Mouse (Mus musculus): ENCODE results near the gene Olfr1026. TPM values are rescaled to one million over a fixed set of nuclear protein-coding genes. Genes with fewer than 3 reads are reported as not detected.

Olfr1026 gene
- not detected in 2 replicates for polyA plus RNA-seq (2015; fragmentation: Nextera tagmentation; extraction: Ambion mirVana)

DNA sequence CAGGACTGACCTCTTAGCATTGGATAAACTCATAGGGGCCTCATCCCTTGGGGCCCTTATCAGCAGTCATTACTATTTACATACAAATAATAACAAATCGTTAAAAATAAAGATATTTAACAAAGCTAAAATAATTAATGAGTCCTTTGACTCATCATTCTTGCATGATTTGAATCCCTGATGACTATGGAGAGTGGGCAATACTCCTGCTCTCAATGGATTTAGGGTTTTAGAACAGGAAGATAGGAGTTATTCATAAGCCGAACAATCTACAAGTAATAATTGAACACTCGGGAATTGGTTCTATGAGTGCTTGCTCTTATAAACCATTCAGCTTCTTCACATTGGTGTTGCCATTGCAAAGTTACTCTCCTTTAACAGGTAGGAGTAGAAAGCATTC lies at the start of gene Olfr1026:
TSS of gene Olfr1026 (plus strand) at position 301 of the 400 bp plus-strand sequence.
- Histone ChIP-seq H3K4me2 (no peak within 1 kb of the TSS), H3K4me1 (no peaks in the 10 kb centered on the region), H3K9me3 (no peaks in the 10 kb centered on the region), H3K27ac (no peak within 1 kb of the TSS), H3K9ac (no peak within 1 kb of the TSS), H3K27me3 (no peaks in the 10 kb centered on the region), H3K4me3 (no peak within 1 kb of the TSS), H3K36me3 (no peaks in the 10 kb centered on the region)
- 88% methylated on average over 3 of the region's 3 CpGs for WGBS
- ATAC-seq (ENCODE audit: insufficient number of reproducible peaks, insufficient read depth, low FRiP score, low TSS enrichment, low read depth) = no peak

DNA sequence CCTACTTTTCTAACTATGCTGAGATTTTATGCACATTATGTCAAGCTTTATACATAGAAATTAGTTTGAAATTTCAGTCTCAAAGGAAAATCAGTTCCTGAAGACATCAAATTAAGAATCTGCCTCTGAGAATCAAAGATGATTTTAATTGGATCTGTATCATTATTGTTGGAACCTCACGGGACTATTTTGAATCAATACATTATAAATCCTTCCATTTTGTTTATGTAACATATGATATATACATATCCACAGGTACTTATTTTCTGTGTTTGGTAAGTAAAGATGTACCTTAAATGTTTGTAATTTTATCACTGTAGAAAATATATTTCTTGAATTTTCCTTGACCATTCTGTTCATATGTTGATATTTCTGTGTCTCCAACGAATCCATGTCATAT lies 36.0 kb upstream of the Olfr1026 start, which contains the start of gene Olfr1023:
TSS of gene Olfr1023 (plus strand) at position 301 of the 400 bp plus-strand sequence.
- H3K36me3 ChIP-seq = no peaks in the 10 kb centered on the region
- H3K4me3 ChIP-seq = no peak within 1 kb of the TSS
- H3K4me2 ChIP-seq = no peak within 1 kb of the TSS
- H3K4me1 ChIP-seq = no peaks in the 10 kb centered on the region
- H3K27ac ChIP-seq = no peak within 1 kb of the TSS
- no peak for ATAC-seq (ENCODE audit: insufficient number of reproducible peaks, insufficient read depth, low FRiP score, low TSS enrichment, low read depth)
- H3K27me3 ChIP-seq = no peaks in the 10 kb centered on the region
- 72% methylated on average over 2 of the region's 2 CpGs for WGBS
- no peaks in the 10 kb centered on the region for H3K9me3 ChIP-seq
- no peak within 1 kb of the TSS for H3K9ac ChIP-seq

DNA sequence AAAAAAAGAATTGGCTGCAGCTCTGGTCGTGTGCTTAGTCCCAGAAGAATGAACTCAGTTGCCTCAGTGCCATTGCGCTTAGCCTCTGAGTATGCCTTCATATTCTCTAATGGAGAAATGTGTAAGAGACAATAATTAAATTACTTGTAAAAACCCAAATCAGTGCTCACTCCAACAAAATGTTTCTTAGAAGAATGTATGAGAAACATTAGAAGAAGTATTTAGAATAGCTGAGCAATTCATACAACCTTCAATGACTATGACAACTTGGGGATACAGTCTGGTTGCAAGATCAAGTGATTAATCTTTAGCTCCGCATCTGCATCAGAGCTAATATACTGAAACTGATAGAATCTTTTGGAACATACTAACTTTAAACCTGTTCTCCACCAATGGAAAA lies 16.4 kb upstream of the Olfr1026 start, which contains the start of gene Olfr1024:
TSS of gene Olfr1024 (minus strand) at position 101 of the 400 bp plus-strand sequence.
- peaks cover 5% of the 10 kb centered on the region; the same call in 1 of the 2 replicates for H3K9me3 ChIP-seq
- H3K27me3 ChIP-seq = no peaks in the 10 kb centered on the region
- no peak within 1 kb of the TSS for H3K27ac ChIP-seq
- H3K36me3 ChIP-seq = no peaks in the 10 kb centered on the region
- 84% methylated on average over 3 of the region's 3 CpGs for WGBS
- H3K4me1 ChIP-seq = no peaks in the 10 kb centered on the region
- no peak for ATAC-seq (ENCODE audit: insufficient number of reproducible peaks, insufficient read depth, low FRiP score, low TSS enrichment, low read depth)
- no peak within 1 kb of the TSS for H3K4me2 ChIP-seq
- no peak within 1 kb of the TSS for H3K4me3 ChIP-seq
- H3K9ac ChIP-seq = no peak within 1 kb of the TSS

DNA sequence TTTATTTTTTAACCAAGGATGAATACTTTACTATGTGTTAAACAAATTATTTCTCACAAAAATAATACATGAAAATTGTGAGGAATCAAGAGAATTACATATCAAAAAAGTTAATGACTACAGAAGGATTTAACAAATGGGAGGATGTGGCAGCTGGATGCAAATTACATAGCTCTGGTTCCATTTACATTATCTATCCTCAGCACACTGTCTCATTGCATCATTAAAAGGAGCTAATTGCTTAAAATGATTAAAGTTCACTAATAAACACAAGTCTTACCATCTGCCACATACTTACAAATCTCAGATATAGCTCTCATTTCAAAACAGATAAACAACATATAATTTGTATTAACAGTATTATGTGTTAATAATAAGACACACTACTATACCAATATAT lies 8.2 kb upstream of the Olfr1026 start:
- Histone ChIP-seq H3K9me3 (no peaks in the 10 kb centered on the region), H3K4me3 (no peak overlapping the region), H3K27me3 (no peaks in the 10 kb centered on the region), H3K4me2 (no peak overlapping the region), H3K36me3 (no peaks in the 10 kb centered on the region), H3K9ac (no peak overlapping the region), H3K27ac (no peak overlapping the region), H3K4me1 (no peaks in the 10 kb centered on the region)
- ATAC-seq (ENCODE audit: insufficient number of reproducible peaks, insufficient read depth, low FRiP score, low TSS enrichment, low read depth) = no peak

DNA sequence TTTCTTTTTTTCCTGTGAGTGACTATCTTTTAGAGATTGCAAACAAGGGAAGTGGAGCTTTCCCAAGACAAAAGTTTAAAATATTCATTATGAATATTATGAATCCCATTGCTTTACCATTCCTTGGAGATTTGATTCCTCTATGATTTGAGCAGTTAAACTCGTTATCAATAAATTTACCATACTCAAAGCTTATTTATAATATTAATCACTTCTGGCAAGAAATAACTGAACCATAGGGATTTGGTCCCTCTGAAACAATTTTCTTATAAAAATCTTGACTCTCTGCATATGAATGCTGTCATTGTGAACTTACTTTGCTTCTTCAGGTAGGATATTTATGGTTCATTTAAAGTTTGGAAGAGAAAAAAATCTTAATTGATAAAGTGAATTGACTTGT lies 6.5 kb upstream of the Olfr1026 start, which contains the start of gene Olfr1025-ps1:
TSS of gene Olfr1025-ps1 (plus strand) at position 301 of the 400 bp plus-strand sequence.
- Histone ChIP-seq H3K27ac (no peak within 1 kb of the TSS), H3K36me3 (no peaks in the 10 kb centered on the region), H3K9ac (no peak within 1 kb of the TSS), H3K4me3 (no peak within 1 kb of the TSS), H3K27me3 (no peaks in the 10 kb centered on the region), H3K4me1 (no peaks in the 10 kb centered on the region), H3K4me2 (no peak within 1 kb of the TSS), H3K9me3 (no peaks in the 10 kb centered on the region)
- ATAC-seq (ENCODE audit: insufficient number of reproducible peaks, insufficient read depth, low FRiP score, low TSS enrichment, low read depth) = no peak
- WGBS = 56% methylated on average over 1 of the region's 1 CpGs

DNA sequence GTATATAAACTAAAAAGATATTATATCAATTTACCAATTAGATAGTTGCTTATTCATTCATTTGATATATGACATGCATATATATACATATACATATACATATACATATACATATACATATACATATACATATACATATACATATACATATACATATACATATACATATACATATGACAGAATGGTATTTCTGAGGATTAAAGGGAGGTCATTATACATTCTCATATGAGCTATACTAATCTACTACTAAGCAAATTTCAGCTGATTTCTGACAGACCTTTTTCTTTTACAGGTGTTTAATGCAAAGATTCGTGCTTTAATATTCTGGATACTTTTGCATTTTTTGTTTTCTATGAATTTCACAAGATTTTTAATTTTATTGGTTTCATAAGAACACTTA lies 28.8 kb downstream of the Olfr1026 start, which contains the start of gene Olfr1028:
TSS of gene Olfr1028 (plus strand) at position 301 of the 400 bp plus-strand sequence.
- Histone ChIP-seq H3K4me3 (no peak within 1 kb of the TSS), H3K9ac (no peak within 1 kb of the TSS), H3K27ac (no peak within 1 kb of the TSS), H3K4me1 (no peaks in the 10 kb centered on the region), H3K9me3 (no peaks in the 10 kb centered on the region), H3K4me2 (no peak within 1 kb of the TSS), H3K27me3 (no peaks in the 10 kb centered on the region), H3K36me3 (no peaks in the 10 kb centered on the region)
- no peak for ATAC-seq (ENCODE audit: insufficient number of reproducible peaks, insufficient read depth, low FRiP score, low TSS enrichment, low read depth)
- WGBS = 82% methylated on average over 1 of the region's 1 CpGs

DNA sequence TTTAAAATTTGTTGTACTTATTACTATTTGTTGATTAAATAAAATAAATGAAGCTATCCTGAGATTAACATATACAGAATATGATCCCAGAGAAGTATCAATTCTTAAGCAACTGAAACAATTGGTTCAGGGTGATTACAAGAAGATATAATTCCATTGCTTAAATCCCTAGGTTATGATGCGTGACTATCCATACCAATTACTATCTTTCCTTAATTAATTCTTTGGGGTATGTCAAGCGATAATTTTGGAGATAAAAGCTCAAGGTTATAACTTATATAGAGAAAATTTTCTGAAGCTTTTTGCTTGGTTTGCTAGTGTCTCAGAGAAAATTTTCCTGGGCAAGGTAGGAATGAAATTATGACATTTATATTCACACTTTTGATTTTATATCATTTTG lies 52.2 kb downstream of the Olfr1026 start, which contains the start of gene Olfr1029:
TSS of gene Olfr1029 (plus strand) at position 301 of the 400 bp plus-strand sequence.
- Histone ChIP-seq H3K27me3 (no peaks in the 10 kb centered on the region), H3K9me3 (no peaks in the 10 kb centered on the region), H3K9ac (no peak within 1 kb of the TSS), H3K36me3 (no peaks in the 10 kb centered on the region), H3K4me2 (no peak within 1 kb of the TSS), H3K4me3 (no peak within 1 kb of the TSS), H3K4me1 (no peaks in the 10 kb centered on the region), H3K27ac (no peak within 1 kb of the TSS)
- WGBS = 89% methylated on average over 2 of the region's 2 CpGs
- no peak for ATAC-seq (ENCODE audit: insufficient number of reproducible peaks, insufficient read depth, low FRiP score, low TSS enrichment, low read depth)

Other genes with a start within 250 kb of the Olfr1026 start
- gene Olfr1006, start 242.8 kb upstream of the Olfr1026 start, polyA plus RNA-seq (2015; fragmentation: Nextera tagmentation; extraction: Ambion mirVana) = not detected in 2 replicates
- not detected in 2 replicates for gene Olfr1008, start 232.1 kb upstream of the Olfr1026 start, polyA plus RNA-seq (2015; fragmentation: Nextera tagmentation; extraction: Ambion mirVana)
- not detected in 2 replicates for gene Olfr1009, start 206.1 kb upstream of the Olfr1026 start, polyA plus RNA-seq (2015; fragmentation: Nextera tagmentation; extraction: Ambion mirVana)
- not detected in 2 replicates for gene Olfr1012, start 158.8 kb upstream of the Olfr1026 start, polyA plus RNA-seq (2015; fragmentation: Nextera tagmentation; extraction: Ambion mirVana)
- not detected in 2 replicates for gene Olfr1013, start 154.5 kb upstream of the Olfr1026 start, polyA plus RNA-seq (2015; fragmentation: Nextera tagmentation; extraction: Ambion mirVana)
- gene Olfr1014, start 148.8 kb upstream of the Olfr1026 start, polyA plus RNA-seq (2015; fragmentation: Nextera tagmentation; extraction: Ambion mirVana) = not detected in 2 replicates
- not detected in 2 replicates for gene Olfr1015, start 139.5 kb upstream of the Olfr1026 start, polyA plus RNA-seq (2015; fragmentation: Nextera tagmentation; extraction: Ambion mirVana)
- not detected in 2 replicates for gene Olfr1016, start 119.0 kb upstream of the Olfr1026 start, polyA plus RNA-seq (2015; fragmentation: Nextera tagmentation; extraction: Ambion mirVana)
- gene Olfr1018, start 103.1 kb upstream of the Olfr1026 start, polyA plus RNA-seq (2015; fragmentation: Nextera tagmentation; extraction: Ambion mirVana) = not detected in 2 replicates
- not detected in 2 replicates for gene Olfr1019, start 76.1 kb upstream of the Olfr1026 start, polyA plus RNA-seq (2015; fragmentation: Nextera tagmentation; extraction: Ambion mirVana)
- not detected in 2 replicates for gene Olfr1020, start 74.5 kb upstream of the Olfr1026 start, polyA plus RNA-seq (2015; fragmentation: Nextera tagmentation; extraction: Ambion mirVana)
- gene Olfr1022, start 53.0 kb upstream of the Olfr1026 start, polyA plus RNA-seq (2015; fragmentation: Nextera tagmentation; extraction: Ambion mirVana) = not detected in 2 replicates
- not detected in 2 replicates for gene Olfr1023, start 35.9 kb upstream of the Olfr1026 start, polyA plus RNA-seq (2015; fragmentation: Nextera tagmentation; extraction: Ambion mirVana)
- gene Olfr1024, start 16.5 kb upstream of the Olfr1026 start, polyA plus RNA-seq (2015; fragmentation: Nextera tagmentation; extraction: Ambion mirVana) = not detected in 2 replicates
- 0.22 TPM in 1 of 2 replicates, not detected in the other for gene Olfr1025-ps1, start 6.4 kb upstream of the Olfr1026 start, polyA plus RNA-seq (2015; fragmentation: Nextera tagmentation; extraction: Ambion mirVana)
- gene Olfr1028, start 28.9 kb downstream of the Olfr1026 start, polyA plus RNA-seq (2015; fragmentation: Nextera tagmentation; extraction: Ambion mirVana) = not detected in 2 replicates
- not detected in 2 replicates for gene Olfr1029, start 52.3 kb downstream of the Olfr1026 start, polyA plus RNA-seq (2015; fragmentation: Nextera tagmentation; extraction: Ambion mirVana)
- gene Olfr1030, start 57.7 kb downstream of the Olfr1026 start, polyA plus RNA-seq (2015; fragmentation: Nextera tagmentation; extraction: Ambion mirVana) = not detected in 2 replicates
- not detected in 2 replicates for gene Olfr1031, start 68.7 kb downstream of the Olfr1026 start, polyA plus RNA-seq (2015; fragmentation: Nextera tagmentation; extraction: Ambion mirVana)
- not detected in 2 replicates for gene Olfr1032, start 84.0 kb downstream of the Olfr1026 start, polyA plus RNA-seq (2015; fragmentation: Nextera tagmentation; extraction: Ambion mirVana)
- gene Olfr1033, start 99.1 kb downstream of the Olfr1026 start, polyA plus RNA-seq (2015; fragmentation: Nextera tagmentation; extraction: Ambion mirVana) = 0.41 and 0.43 TPM in 2 replicates
- not detected in 2 replicates for gene Olfr1034, start 124.3 kb downstream of the Olfr1026 start, polyA plus RNA-seq (2015; fragmentation: Nextera tagmentation; extraction: Ambion mirVana)
- 0.06 TPM in 1 of 2 replicates, not detected in the other for gene Olfr1036, start 152.4 kb downstream of the Olfr1026 start, polyA plus RNA-seq (2015; fragmentation: Nextera tagmentation; extraction: Ambion mirVana)
- not detected in 2 replicates for gene Olfr1037, start 165.8 kb downstream of the Olfr1026 start, polyA plus RNA-seq (2015; fragmentation: Nextera tagmentation; extraction: Ambion mirVana)
- gene Olfr1039, start 214.4 kb downstream of the Olfr1026 start, polyA plus RNA-seq (2015; fragmentation: Nextera tagmentation; extraction: Ambion mirVana) = 0.08 TPM in 1 of 2 replicates, not detected in the other
- not detected in 2 replicates for gene Olfr1040, start 225.2 kb downstream of the Olfr1026 start, polyA plus RNA-seq (2015; fragmentation: Nextera tagmentation; extraction: Ambion mirVana)
- not detected in 2 replicates for gene Olfr1042, start 240.3 kb downstream of the Olfr1026 start, polyA plus RNA-seq (2015; fragmentation: Nextera tagmentation; extraction: Ambion mirVana)
- 0.18 TPM in 1 of 2 replicates, not detected in the other for gene Olfr1043, start 246.0 kb downstream of the Olfr1026 start, polyA plus RNA-seq (2015; fragmentation: Nextera tagmentation; extraction: Ambion mirVana)

All from embryonic facial prominence, embryonic 13.5 days (tissue).